ENCODE assay signal across 22 mouse cellular contexts in genomic region chr16:14147712-14148111, GRCm38 (mm10). TPM values are rescaled to one million over a fixed set of nuclear protein-coding genes. Genes with fewer than 3 reads are reported as not detected.
DNase-seq lines count a peak whose midpoint lies in the region; ATAC-seq and TF ChIP-seq lines count a peak whose summit lies in the region.
"Had no signal": no experiment of that assay in that cellular context is flagged by ENCODE, and none has a peak within 500 bp of the region (broad histone marks: within the 10 kb centered on the region; RNA-seq: fewer than 3 reads in every experiment).

No protein-coding gene starts in this region.

- H3K27me3 ChIP-seq in kidney, postnatal 0 days (ENCODE audit: insufficient read depth, low read length), result no peaks in the 10 kb centered on the region
- no peaks in the 10 kb centered on the region for H3K27me3 ChIP-seq in kidney, adult 2 months (replicated peaks; ENCODE audit: control insufficient read depth, insufficient read depth, low read length)
- H3K27me3 ChIP-seq: embryonic facial prominence, embryonic 13.5 days; forebrain, embryonic 15.5 days; hindbrain, embryonic 12.5 days; limb, embryonic 15.5 days; neural tube, embryonic 12.5 days had no signal

- peak; percentile 49 for TF ChIP-seq CTCF in kidney, postnatal 0 days (IDR thresholded peaks at IDR 0.05; ENCODE audit: low read depth)
- TF ChIP-seq CTCF in kidney, adult 2 months (conservative IDR thresholded peaks at IDR 0.05; ENCODE audit: insufficient read depth, insufficient read length, low read depth, low read length), result no peak

- H3K4me2 ChIP-seq in kidney, postnatal 0 days (ENCODE audit: low read length), result no peak overlapping the region
- H3K4me2 ChIP-seq: embryonic facial prominence, embryonic 13.5 days; forebrain, embryonic 15.5 days; heart, embryonic 11.5 days; hindbrain, embryonic 12.5 days; limb, embryonic 15.5 days; lung, embryonic 14.5 days; neural tube, embryonic 12.5 days had no signal

- no peak for TF ChIP-seq POLR2A in kidney, adult 2 months (IDR thresholded peaks at IDR 0.05; ENCODE audit: low read depth, low read length)

- H3K27ac ChIP-seq in kidney, postnatal 0 days, result no peak overlapping the region
- no peak overlapping the region for H3K27ac ChIP-seq in kidney, adult 2 months (ENCODE audit: insufficient read depth, low read depth, low read length)
- H3K27ac ChIP-seq: embryonic facial prominence, embryonic 13.5 days; forebrain, embryonic 15.5 days; hindbrain, embryonic 12.5 days; limb, embryonic 15.5 days; macrophage; midbrain, embryonic 10.5 days; neural tube, embryonic 12.5 days had no signal

- no peak for ATAC-seq in kidney, postnatal 0 days (replicated peaks; ENCODE audit: low FRiP score, low read depth)
- ATAC-seq: forebrain, embryonic 15.5 days; intestine, embryonic 16.5 days had no signal

- no peaks in the 10 kb centered on the region for H3K4me1 ChIP-seq in kidney, postnatal 0 days (replicated peaks; ENCODE audit: insufficient read depth, low read length)
- H3K4me1 ChIP-seq in kidney, adult 2 months (ENCODE audit: control insufficient read depth, insufficient read depth, low read length), result no peaks in the 10 kb centered on the region
- H3K4me1 ChIP-seq: embryonic facial prominence, embryonic 13.5 days; forebrain, embryonic 15.5 days; hindbrain, embryonic 12.5 days; limb, embryonic 15.5 days; midbrain, embryonic 10.5 days; neural tube, embryonic 12.5 days had no signal

- H3K4me3 ChIP-seq in kidney, postnatal 0 days (replicated peaks; ENCODE audit: low read depth, low read length), result no peak overlapping the region
- H3K4me3 ChIP-seq in kidney, adult 2 months (ENCODE audit: insufficient read depth, low read depth, low read length), result no peak overlapping the region
- H3K4me3 ChIP-seq: embryonic facial prominence, embryonic 13.5 days; forebrain, embryonic 15.5 days; hindbrain, embryonic 12.5 days; limb, embryonic 15.5 days; midbrain, embryonic 10.5 days; neural tube, embryonic 12.5 days had no signal

- peaks cover 43% of the 10 kb centered on the region for H3K36me3 ChIP-seq in kidney, postnatal 0 days (ENCODE audit: insufficient read depth, low read length)
- H3K36me3 ChIP-seq in kidney, adult 2 months (ENCODE audit: control insufficient read depth, insufficient read depth, low read length), result peaks cover 17% of the 10 kb centered on the region

- H3K9ac ChIP-seq in kidney, postnatal 0 days (ENCODE audit: low read depth, low read length), result no peak overlapping the region
- H3K9ac ChIP-seq: embryonic facial prominence, embryonic 13.5 days; forebrain, embryonic 15.5 days; hindbrain, embryonic 12.5 days; limb, embryonic 15.5 days; lung, embryonic 14.5 days; neural tube, embryonic 12.5 days had no signal

- H3K9me3 ChIP-seq in kidney, postnatal 0 days (replicated peaks; ENCODE audit: low read length), result no peaks in the 10 kb centered on the region
- H3K9me3 ChIP-seq: embryonic facial prominence, embryonic 13.5 days; forebrain, embryonic 15.5 days; hindbrain, embryonic 12.5 days; limb, embryonic 15.5 days; midbrain, embryonic 10.5 days; neural tube, embryonic 12.5 days had no signal

- no peak for DNase-seq in kidney, postnatal 0 days (ENCODE audit: low spot score)
- no peak for DNase-seq in kidney, adult 2 months
- peak; percentile 52 for DNase-seq in 3T3-L1 (ENCODE audit: low read depth, low spot score)
- peak; percentile 28 for DNase-seq in A20 (ENCODE audit: low read depth, low spot score)
- peak; percentile 21 for DNase-seq in ZHBTc4 (ENCODE audit: low read depth, low spot score)
- DNase-seq in thymus, postnatal 4 days, result no peak
- no peak for DNase-seq in spleen, postnatal 4 days (ENCODE audit: low spot score in 2 of 2)
- DNase-seq: adrenal gland, postnatal 25 days; cerebellum, adult 11 months; cerebellum, postnatal 10 days; heart, postnatal 10 days; layer of hippocampus, postnatal 36 days; lung, embryonic 14.5 days had no signal

RNA-seq across cellular contexts. Expression of gene Nde1, which starts 15.4 kb away (rescaled TPM):
- 67.3 and 75.6 TPM in 2 replicates for polyA plus RNA-seq in kidney, postnatal 0 days (2015; fragmentation: Nextera tagmentation; extraction: Ambion mirVana)
- polyA plus RNA-seq in kidney, adult 2 months (2012; rRNA removed), result 22.0 and 23.6 TPM in 2 replicates

RNA-seq across cellular contexts. Expression of gene Marf1, which starts 15.4 kb away (rescaled TPM):
- 10.2 and 11.3 TPM in 2 replicates for polyA plus RNA-seq in kidney, postnatal 0 days (2015; fragmentation: Nextera tagmentation; extraction: Ambion mirVana)
- polyA plus RNA-seq in kidney, adult 2 months (2012; rRNA removed), result 11.3 and 11.5 TPM in 2 replicates

Comparison
In these comparisons a context has a peak if more than half of its experiments do, and no peak if none do; other contexts are left out.
1. DNase-seq: peak in 3T3-L1 (single experiment), A20 (single experiment) and ZHBTc4 (single experiment); none in kidney, postnatal 0 days (single experiment), kidney, adult 2 months (single experiment), thymus, postnatal 4 days (single experiment) and spleen, postnatal 4 days (0 of 2).